Mouse (Mus musculus): ENCODE data around the gene 4931429L15Rik. TPM values are rescaled to one million over a fixed set of nuclear protein-coding genes. Genes with fewer than 3 reads are reported as not detected.
A peak's percentile ranks its signal among the peaks of the same experiment; 100 is the strongest.

Gene 4931429L15Rik
- polyA plus RNA-seq, 1 experiment from 2014 or later: not detected

DNA sequence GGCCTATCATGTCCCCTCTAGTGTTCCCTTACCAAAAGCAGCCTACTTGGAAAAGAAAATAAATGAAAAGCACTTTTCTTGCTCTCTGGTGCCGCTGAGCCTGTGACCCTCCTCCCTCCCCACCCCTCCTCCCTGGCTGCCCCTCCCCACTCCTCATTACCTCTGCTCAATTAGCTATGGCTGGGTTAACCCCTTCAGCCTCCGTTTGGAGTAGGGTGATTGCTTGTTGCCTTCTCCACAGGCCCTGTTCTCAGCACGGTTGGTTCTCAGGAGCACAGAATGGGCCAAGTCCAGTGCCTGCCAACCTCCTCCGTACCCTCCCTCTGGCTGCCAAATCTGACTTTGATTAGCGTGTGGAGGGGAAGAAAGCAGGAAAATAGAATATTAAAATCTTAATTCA is 3.4 kb downstream of the 4931429L15Rik start:
- 7% methylated on average over 5 of the region's 5 CpGs for WGBS
- no peak overlapping the region for H3K9ac ChIP-seq
- DNase-seq (ENCODE audit: low spot score): no peak

DNA sequence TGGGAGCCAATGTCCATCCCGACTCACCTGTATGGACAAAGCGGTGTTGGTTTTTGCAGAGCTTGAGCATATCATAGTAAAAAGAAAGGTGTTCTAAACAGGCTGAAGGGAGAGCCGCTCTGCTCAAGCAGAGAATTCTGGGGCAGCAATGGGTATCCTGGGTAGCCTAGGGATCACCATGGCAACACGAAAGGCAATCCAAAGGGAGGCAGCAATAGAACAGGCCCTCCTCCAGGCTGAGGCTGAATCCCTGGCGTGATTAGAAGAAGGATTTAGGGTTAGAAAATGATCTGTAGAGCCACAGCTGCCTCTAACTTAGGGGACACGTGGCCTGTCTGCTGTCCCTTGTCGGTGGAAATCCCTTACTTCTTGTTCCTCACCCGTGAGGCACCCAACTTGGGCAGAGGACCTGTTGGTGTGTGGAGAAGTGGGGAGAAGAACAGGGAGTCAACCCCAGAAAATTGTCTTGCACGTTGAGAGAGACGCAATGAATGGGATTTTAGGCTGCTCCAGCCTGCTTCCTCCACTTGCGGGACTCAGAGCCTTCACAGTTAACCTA is 3.9 kb downstream of the 4931429L15Rik start:
- WGBS: 23% methylated on average over 11 of the region's 11 CpGs
- no peak for DNase-seq (ENCODE audit: low spot score)
- H3K36me3 ChIP-seq (replicated peaks; ENCODE audit: control insufficient read depth, insufficient read depth): no peaks in the 10 kb centered on the region
- no peaks in the 10 kb centered on the region for H3K9me3 ChIP-seq (ENCODE audit: control insufficient read depth, low read length)
- no peak overlapping the region for H3K4me3 ChIP-seq (replicated peaks; ENCODE audit: low read length)
- peaks cover 21% of the 10 kb centered on the region for H3K4me1 ChIP-seq (replicated peaks; ENCODE audit: control insufficient read depth, insufficient read depth, low read length)
- H3K9ac ChIP-seq: peak overlapping the region; percentile 4; the same call in 1 of the 2 replicates
- H3K4me2 ChIP-seq (replicated peaks): no peak overlapping the region
- no peaks in the 10 kb centered on the region for H3K27me3 ChIP-seq (ENCODE audit: control insufficient read depth, insufficient read depth, low read length)
- H3K27ac ChIP-seq: no peak overlapping the region
- peak; percentile 39; the same call in 1 of the 2 replicates for ATAC-seq (ENCODE audit: low FRiP score)

More for the DNA sequence above, 3.4 kb downstream of the 4931429L15Rik start:
- 0 out of 2 replicates have a peak, but pooled peaks have one; percentile 43 for ATAC-seq (ENCODE audit: low FRiP score)
- Histone ChIP-seq H3K4me3 (replicated peaks; ENCODE audit: low read length) (no peak overlapping the region), H3K27me3 (ENCODE audit: control insufficient read depth, insufficient read depth, low read length) (no peaks in the 10 kb centered on the region), H3K27ac (no peak overlapping the region), H3K36me3 (replicated peaks; ENCODE audit: control insufficient read depth, insufficient read depth) (no peaks in the 10 kb centered on the region), H3K4me1 (replicated peaks; ENCODE audit: control insufficient read depth, insufficient read depth, low read length) (peaks cover 21% of the 10 kb centered on the region), H3K9me3 (ENCODE audit: control insufficient read depth, low read length) (no peaks in the 10 kb centered on the region), H3K4me2 (replicated peaks) (no peak overlapping the region)

DNA sequence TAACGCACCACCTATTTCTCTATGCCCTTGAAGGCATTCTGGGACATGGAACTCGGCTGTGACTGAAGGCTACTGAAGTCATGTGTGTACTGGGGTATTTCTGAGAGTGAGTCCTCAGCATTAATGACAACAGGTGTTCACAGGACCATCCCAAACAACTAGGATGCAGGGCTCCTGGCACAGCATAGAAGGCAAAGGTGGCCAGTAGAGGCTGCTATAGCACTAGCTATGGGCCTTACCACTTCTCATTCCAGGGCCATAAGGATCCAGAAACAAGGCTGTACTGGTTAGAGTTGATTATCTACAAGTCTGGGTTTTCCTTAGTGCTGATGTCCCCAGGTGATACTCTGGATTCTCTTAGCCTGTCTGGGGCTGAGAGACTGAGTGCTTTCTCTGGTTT is 4.9 kb downstream of the 4931429L15Rik start:
- WGBS: 40% methylated on average over 2 of the region's 2 CpGs
- ATAC-seq (ENCODE audit: low FRiP score) (no peak), DNase-seq (ENCODE audit: low spot score) (no peak)
- Histone ChIP-seq H3K27me3 (ENCODE audit: control insufficient read depth, insufficient read depth, low read length) (no peaks in the 10 kb centered on the region), H3K9ac (no peak overlapping the region), H3K4me3 (replicated peaks; ENCODE audit: low read length) (no peak overlapping the region), H3K9me3 (ENCODE audit: control insufficient read depth, low read length) (no peaks in the 10 kb centered on the region), H3K4me2 (replicated peaks) (no peak overlapping the region), H3K36me3 (replicated peaks; ENCODE audit: control insufficient read depth, insufficient read depth) (no peaks in the 10 kb centered on the region), H3K27ac (no peak overlapping the region), H3K4me1 (replicated peaks; ENCODE audit: control insufficient read depth, insufficient read depth, low read length) (peaks cover 21% of the 10 kb centered on the region)

DNA sequence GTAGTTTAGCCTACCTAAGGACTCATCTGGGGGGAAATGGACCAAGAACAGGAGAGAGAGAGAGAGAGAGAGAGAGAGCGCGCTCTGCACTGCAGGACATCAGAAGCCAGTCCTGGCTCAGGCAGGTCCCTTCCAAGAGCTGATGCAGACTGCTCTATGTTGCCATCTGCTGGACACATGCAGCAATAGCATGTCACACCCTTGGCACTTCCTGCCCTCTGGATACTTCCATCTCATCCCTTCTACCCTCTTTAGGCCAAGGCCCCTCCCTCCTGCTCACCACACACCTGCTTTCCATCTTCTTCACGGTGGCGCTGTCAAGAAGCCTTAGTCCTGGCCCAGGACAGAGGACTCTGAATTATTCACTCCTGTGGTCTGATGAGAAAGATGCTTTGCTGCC is 5.3 kb downstream of the 4931429L15Rik start:
- no peak overlapping the region for H3K9ac ChIP-seq
- H3K27me3 ChIP-seq (ENCODE audit: control insufficient read depth, insufficient read depth, low read length): no peaks in the 10 kb centered on the region
- no peak overlapping the region for H3K4me3 ChIP-seq (replicated peaks; ENCODE audit: low read length)
- H3K27ac ChIP-seq: no peak overlapping the region
- no peaks in the 10 kb centered on the region for H3K36me3 ChIP-seq (replicated peaks; ENCODE audit: control insufficient read depth, insufficient read depth)
- H3K4me1 ChIP-seq (replicated peaks; ENCODE audit: control insufficient read depth, insufficient read depth, low read length): peaks cover 21% of the 10 kb centered on the region
- H3K4me2 ChIP-seq (replicated peaks): no peak overlapping the region
- H3K9me3 ChIP-seq (ENCODE audit: control insufficient read depth, low read length): no peaks in the 10 kb centered on the region
- peak; percentile 76 for DNase-seq (ENCODE audit: low spot score)
- peak; percentile 60; the same call in 1 of the 2 replicates for ATAC-seq (ENCODE audit: low FRiP score)
- 6% methylated on average over 4 of the region's 4 CpGs for WGBS

DNA sequence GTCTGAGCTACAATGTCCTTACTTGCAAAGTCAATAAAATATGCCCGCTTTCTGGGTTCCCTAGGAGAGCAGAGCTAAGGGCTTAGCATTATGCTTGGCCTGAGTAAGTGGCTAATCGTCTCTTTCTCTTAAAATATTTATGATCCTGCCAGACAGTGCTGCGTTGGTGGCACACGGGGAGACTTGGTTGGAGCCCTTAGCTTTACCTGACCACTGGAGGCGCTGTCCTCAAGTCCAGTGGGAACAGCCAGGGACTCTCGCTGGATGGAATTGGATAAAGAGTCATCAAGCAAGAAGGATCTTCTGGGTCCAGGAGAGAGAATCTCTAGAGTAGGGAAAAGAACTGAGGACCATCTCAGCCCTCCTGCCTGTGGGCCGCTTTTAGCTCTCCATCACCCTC is 10.7 kb downstream of the 4931429L15Rik start:
- ATAC-seq (ENCODE audit: low FRiP score): no peak
- Histone ChIP-seq H3K4me3 (replicated peaks; ENCODE audit: low read length) (no peak overlapping the region), H3K4me1 (replicated peaks; ENCODE audit: control insufficient read depth, insufficient read depth, low read length) (0 out of 2 replicates have a peak, but pooled peaks cover under 1% of the 10 kb centered on the region), H3K27me3 (ENCODE audit: control insufficient read depth, insufficient read depth, low read length) (no peaks in the 10 kb centered on the region), H3K9ac (no peak overlapping the region), H3K36me3 (replicated peaks; ENCODE audit: control insufficient read depth, insufficient read depth) (no peaks in the 10 kb centered on the region), H3K27ac (no peak overlapping the region), H3K4me2 (replicated peaks) (no peak overlapping the region), H3K9me3 (ENCODE audit: control insufficient read depth, low read length) (no peaks in the 10 kb centered on the region)
- no peak for DNase-seq (ENCODE audit: low spot score)
- WGBS: 12% methylated on average over 7 of the region's 7 CpGs

DNA sequence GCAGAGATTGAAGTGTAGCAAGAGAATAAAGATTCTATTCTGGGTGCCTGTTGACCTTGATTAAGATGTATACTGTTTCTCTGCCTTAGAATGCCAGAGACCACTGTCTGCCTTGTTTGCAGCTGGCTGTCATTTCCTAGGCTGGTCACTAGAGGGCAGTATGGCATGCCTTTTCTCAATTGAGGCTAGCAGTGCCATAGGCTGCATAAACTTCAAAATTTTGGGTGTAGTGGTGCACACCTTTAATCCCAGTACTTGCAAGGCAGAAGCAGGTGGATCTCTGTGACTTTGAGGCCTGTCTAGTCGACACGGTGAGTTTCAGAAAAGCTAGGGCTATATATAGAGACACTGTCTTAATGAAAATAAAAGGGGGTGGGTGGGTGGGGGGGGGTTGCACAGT is 17.6 kb downstream of the 4931429L15Rik start:
- Histone ChIP-seq H3K9ac (no peak overlapping the region), H3K27me3 (ENCODE audit: control insufficient read depth, insufficient read depth, low read length) (no peaks in the 10 kb centered on the region), H3K36me3 (replicated peaks; ENCODE audit: control insufficient read depth, insufficient read depth) (peaks cover 29% of the 10 kb centered on the region), H3K4me1 (replicated peaks; ENCODE audit: control insufficient read depth, insufficient read depth, low read length) (no peaks in the 10 kb centered on the region), H3K4me2 (replicated peaks) (no peak overlapping the region), H3K27ac (no peak overlapping the region), H3K9me3 (ENCODE audit: control insufficient read depth, low read length) (no peaks in the 10 kb centered on the region), H3K4me3 (replicated peaks; ENCODE audit: low read length) (no peak overlapping the region)
- peak; percentile 82 for DNase-seq (ENCODE audit: low spot score)
- ATAC-seq (ENCODE audit: low FRiP score): no peak
- 12% methylated on average over 2 of the region's 2 CpGs for WGBS

DNA sequence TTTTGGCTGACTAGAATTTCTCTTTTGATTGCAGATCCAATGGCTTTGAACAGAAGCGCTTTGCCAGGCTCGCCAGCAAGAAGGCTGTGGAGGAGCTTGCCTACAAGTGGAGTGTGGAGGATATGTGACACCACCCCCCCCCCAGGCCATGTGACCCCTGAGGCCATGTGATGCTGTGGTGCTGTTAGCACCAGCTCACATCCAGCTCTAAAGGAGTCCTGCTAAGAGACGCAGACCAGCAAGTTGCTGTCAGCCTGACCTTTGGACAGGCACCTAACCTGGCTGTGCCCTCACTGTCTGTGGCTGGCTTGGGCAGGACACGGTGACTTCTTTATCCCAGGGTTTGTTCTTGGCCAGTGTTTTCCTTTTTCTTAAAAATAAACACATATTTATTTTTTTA is 21.4 kb downstream of the 4931429L15Rik start:
- DNase-seq (ENCODE audit: low spot score) (no peak), ATAC-seq (ENCODE audit: low FRiP score) (no peak)
- H3K9me3 ChIP-seq (ENCODE audit: control insufficient read depth, low read length): no peaks in the 10 kb centered on the region
- H3K4me3 ChIP-seq (replicated peaks; ENCODE audit: low read length): no peak overlapping the region
- no peak overlapping the region for H3K27ac ChIP-seq
- peaks cover 61% of the 10 kb centered on the region for H3K36me3 ChIP-seq (replicated peaks; ENCODE audit: control insufficient read depth, insufficient read depth)
- 95% methylated on average over 4 of the region's 4 CpGs for WGBS
- no peak overlapping the region for H3K4me2 ChIP-seq (replicated peaks)
- H3K9ac ChIP-seq: no peak overlapping the region
- H3K27me3 ChIP-seq (ENCODE audit: control insufficient read depth, insufficient read depth, low read length): no peaks in the 10 kb centered on the region
- H3K4me1 ChIP-seq (replicated peaks; ENCODE audit: control insufficient read depth, insufficient read depth, low read length): no peaks in the 10 kb centered on the region

DNA sequence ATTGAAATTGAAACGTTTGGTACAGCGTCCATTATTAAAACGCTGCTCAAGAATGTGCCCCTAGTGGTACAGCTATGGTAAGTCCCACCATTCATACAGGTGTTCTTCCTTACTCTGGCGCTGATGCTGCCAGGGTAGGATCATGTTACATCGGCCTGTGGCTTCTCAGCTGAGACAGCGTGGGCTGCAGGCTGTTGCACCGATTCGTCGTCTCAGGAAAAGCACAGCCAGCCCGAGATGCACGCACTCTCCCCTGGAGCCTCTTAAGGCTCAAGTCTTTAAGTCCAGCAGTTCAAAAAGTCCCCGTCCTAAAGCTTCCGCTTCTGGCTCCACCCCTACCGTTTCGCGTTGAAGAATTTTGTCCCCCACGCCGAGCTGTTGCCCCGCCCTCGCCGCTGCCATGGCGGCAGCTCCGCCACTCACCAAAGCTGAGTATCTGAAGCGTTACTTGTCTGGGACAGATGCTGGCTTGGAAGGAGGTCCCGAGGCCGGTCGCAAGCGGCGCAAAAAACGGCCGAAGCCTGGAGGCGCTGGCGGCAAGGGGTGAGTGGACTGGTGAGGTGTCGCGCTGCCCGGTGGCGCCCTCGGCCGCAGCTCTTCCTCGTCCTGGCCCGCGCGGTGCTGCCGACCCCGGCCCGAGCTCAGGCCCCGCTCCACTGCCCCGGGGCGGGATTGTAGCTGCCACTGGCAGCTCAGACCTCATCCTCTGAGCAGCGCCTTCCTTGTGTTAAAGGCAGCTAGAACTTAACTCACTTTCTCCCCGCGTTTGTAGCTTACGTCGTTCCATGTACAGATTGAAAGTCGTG is 37.0 kb downstream of the 4931429L15Rik start, which contains the start of gene Bud13:
TSS of gene Bud13 (plus strand) at position 378 of the 806 bp plus-strand sequence.
- peak; percentile 92 for DNase-seq (ENCODE audit: low spot score)
- Histone ChIP-seq H3K36me3 (replicated peaks; ENCODE audit: control insufficient read depth, insufficient read depth) (peaks cover 60% of the 10 kb centered on the region), H3K4me1 (replicated peaks; ENCODE audit: control insufficient read depth, insufficient read depth, low read length) (peaks cover 8% of the 10 kb centered on the region), H3K9ac (peak within 1 kb of the TSS; percentile 83), H3K27me3 (ENCODE audit: control insufficient read depth, insufficient read depth, low read length) (no peaks in the 10 kb centered on the region), H3K9me3 (ENCODE audit: control insufficient read depth, low read length) (no peaks in the 10 kb centered on the region), H3K27ac (peak within 1 kb of the TSS; percentile 78), H3K4me2 (replicated peaks) (peak within 1 kb of the TSS; percentile 64), H3K4me3 (replicated peaks; ENCODE audit: low read length) (peak within 1 kb of the TSS; percentile 88)
- peak; percentile 92 for ATAC-seq (ENCODE audit: low FRiP score)
- WGBS: under 1% methylated on average over 55 of the region's 55 CpGs

DNA sequence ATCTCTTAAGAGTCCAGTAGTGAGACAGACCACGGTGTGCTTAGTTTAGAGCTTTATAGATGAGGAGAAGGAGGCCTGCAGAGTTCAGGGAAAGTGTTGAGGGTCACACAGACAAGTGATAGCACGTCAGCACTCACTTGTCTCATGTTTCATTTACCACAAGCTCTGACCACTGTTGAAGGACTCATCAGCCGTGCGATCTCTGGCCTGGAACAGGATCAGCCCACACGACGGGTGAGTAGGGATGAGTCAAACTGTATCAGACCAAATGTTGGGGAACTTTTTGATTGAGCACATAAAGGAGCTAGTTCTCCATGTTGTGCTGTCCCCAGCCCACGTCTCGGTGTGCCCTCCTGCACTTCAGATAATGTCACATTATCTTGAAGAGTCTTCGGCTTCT is 45.3 kb downstream of the 4931429L15Rik start:
- H3K4me2 ChIP-seq (replicated peaks): no peak overlapping the region

More for the DNA sequence above, 45.3 kb downstream of the 4931429L15Rik start:
- Histone ChIP-seq H3K4me1 (replicated peaks; ENCODE audit: control insufficient read depth, insufficient read depth, low read length) (no peaks in the 10 kb centered on the region; the same call in 1 of the 2 replicates), H3K9me3 (ENCODE audit: control insufficient read depth, low read length) (no peaks in the 10 kb centered on the region), H3K36me3 (replicated peaks; ENCODE audit: control insufficient read depth, insufficient read depth) (peaks cover 46% of the 10 kb centered on the region), H3K4me3 (replicated peaks; ENCODE audit: low read length) (no peak overlapping the region), H3K27ac (no peak overlapping the region), H3K27me3 (ENCODE audit: control insufficient read depth, insufficient read depth, low read length) (0 out of 2 replicates have a peak, but pooled peaks cover 5% of the 10 kb centered on the region), H3K9ac (no peak overlapping the region)
- ATAC-seq (ENCODE audit: low FRiP score): no peak
- 96% methylated on average over 9 of the region's 9 CpGs for WGBS
- no peak for DNase-seq (ENCODE audit: low spot score)
